Mouse (Mus musculus): ENCODE results near the gene Pabpn1l. TPM values are rescaled to one million over a fixed set of nuclear protein-coding genes. Genes with fewer than 3 reads are reported as not detected.
A peak's percentile ranks its signal among the peaks of the same experiment; 100 is the strongest.

Pabpn1l gene
- polyA plus RNA-seq, 1 experiment, result 0.13 TPM

- no peak for DNase-seq (ENCODE audit: low read depth in 1 of 2, low spot score in 2 of 2)
- TF ChIP-seq POLR2A (IDR thresholded peaks at IDR 0.05; ENCODE audit: low read depth, low read length) (no peak), CTCF (IDR thresholded peaks at IDR 0.05; ENCODE audit: extremely low read depth, insufficient read depth, insufficient read length, insufficient replicate concordance) (no peak)
- Histone ChIP-seq H3K36me3 (ENCODE audit: control insufficient read depth, insufficient read depth, low read length) (peaks cover 2% of the 10 kb centered on the region; the same call in 1 of the 2 replicates), H3K4me1 (ENCODE audit: control insufficient read depth, insufficient read depth, insufficient read length) (no peaks in the 10 kb centered on the region), H3K27ac (ENCODE audit: insufficient read depth, low read length) (no peak overlapping the region), H3K27me3 (ENCODE audit: control insufficient read depth, insufficient read depth, low read length) (no peaks in the 10 kb centered on the region), H3K4me3 (ENCODE audit: extremely low read depth, insufficient read depth, insufficient read length) (no peak overlapping the region)
- 89% methylated on average over 9 of the region's 9 CpGs for WGBS
Observed at GRCm38 (mm10) chr8:122584981-122585380, 37.6 kb downstream of the Pabpn1l start.

DNA sequence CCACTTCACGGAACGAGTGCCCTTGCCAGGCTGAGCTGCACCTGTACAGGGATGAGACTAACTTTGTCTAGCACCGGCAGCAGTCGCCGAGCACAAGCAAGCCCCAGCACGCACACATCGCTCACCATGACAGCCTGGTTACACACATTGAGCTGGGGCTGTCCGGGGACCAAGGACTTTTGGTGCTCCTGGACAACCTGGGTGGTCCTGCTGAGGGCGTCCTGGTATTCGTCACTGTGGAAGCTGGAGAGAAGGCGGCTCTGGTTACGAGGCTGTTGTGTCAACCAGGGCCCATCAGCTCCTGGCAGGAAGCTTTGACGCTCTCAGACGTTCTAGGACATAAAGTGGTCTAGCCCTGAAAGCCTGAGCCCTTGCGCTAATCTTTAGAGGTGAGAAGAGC is 41.6 kb downstream of the Pabpn1l start:
- H3K4me1 ChIP-seq (ENCODE audit: control insufficient read depth, insufficient read depth, insufficient read length), result peaks cover 3% of the 10 kb centered on the region; the same call in 1 of the 2 replicates
- no peak overlapping the region for H3K27ac ChIP-seq (ENCODE audit: insufficient read depth, low read length)
- TF ChIP-seq POLR2A (IDR thresholded peaks at IDR 0.05; ENCODE audit: low read depth, low read length), result no peak
- TF ChIP-seq CTCF (IDR thresholded peaks at IDR 0.05; ENCODE audit: extremely low read depth, insufficient read depth, insufficient read length, insufficient replicate concordance), result no peak
- no peak for DNase-seq (ENCODE audit: low read depth in 1 of 2, low spot score in 2 of 2)
- WGBS, result 94% methylated on average over 14 of the region's 15 CpGs
- no peaks in the 10 kb centered on the region for H3K27me3 ChIP-seq (ENCODE audit: control insufficient read depth, insufficient read depth, low read length)
- H3K4me3 ChIP-seq (ENCODE audit: extremely low read depth, insufficient read depth, insufficient read length), result no peak overlapping the region
- H3K36me3 ChIP-seq (ENCODE audit: control insufficient read depth, insufficient read depth, low read length), result peaks cover 3% of the 10 kb centered on the region; the same call in 1 of the 2 replicates

- no peak for TF ChIP-seq POLR2A (IDR thresholded peaks at IDR 0.05; ENCODE audit: low read depth, low read length)
- no peak for TF ChIP-seq CTCF (IDR thresholded peaks at IDR 0.05; ENCODE audit: extremely low read depth, insufficient read depth, insufficient read length, insufficient replicate concordance)
- H3K4me3 ChIP-seq (ENCODE audit: extremely low read depth, insufficient read depth, insufficient read length), result no peak overlapping the region
Observed at GRCm38 (mm10) chr8:122579196-122579595, 43.3 kb downstream of the Pabpn1l start.

GRCm38 (mm10) chr8:122577116-122577515 is 45.4 kb downstream of the Pabpn1l start:
- peaks cover 7% of the 10 kb centered on the region for H3K36me3 ChIP-seq (ENCODE audit: control insufficient read depth, insufficient read depth, low read length)
- H3K4me3 ChIP-seq (ENCODE audit: extremely low read depth, insufficient read depth, insufficient read length), result no peak overlapping the region
- WGBS, result 75% methylated on average over 10 of the region's 10 CpGs
- DNase-seq (ENCODE audit: low read depth in 1 of 2, low spot score in 2 of 2), result no peak
- no peaks in the 10 kb centered on the region for H3K27me3 ChIP-seq (ENCODE audit: control insufficient read depth, insufficient read depth, low read length)
- TF ChIP-seq CTCF (IDR thresholded peaks at IDR 0.05; ENCODE audit: extremely low read depth, insufficient read depth, insufficient read length, insufficient replicate concordance) (no peak), POLR2A (IDR thresholded peaks at IDR 0.05; ENCODE audit: low read depth, low read length) (no peak)
- H3K27ac ChIP-seq (ENCODE audit: insufficient read depth, low read length), result no peak overlapping the region
- peaks cover 11% of the 10 kb centered on the region; the same call in 1 of the 2 replicates for H3K4me1 ChIP-seq (ENCODE audit: control insufficient read depth, insufficient read depth, insufficient read length)

More at GRCm38 (mm10) chr8:122579196-122579595, 43.3 kb downstream of the Pabpn1l start:
- Histone ChIP-seq H3K4me1 (ENCODE audit: control insufficient read depth, insufficient read depth, insufficient read length) (peaks cover 11% of the 10 kb centered on the region; the same call in 1 of the 2 replicates), H3K27ac (ENCODE audit: insufficient read depth, low read length) (no peak overlapping the region), H3K36me3 (ENCODE audit: control insufficient read depth, insufficient read depth, low read length) (0 out of 2 replicates have a peak, but pooled peaks cover 1% of the 10 kb centered on the region), H3K27me3 (ENCODE audit: control insufficient read depth, insufficient read depth, low read length) (no peaks in the 10 kb centered on the region)
- no peak for DNase-seq (ENCODE audit: low read depth in 1 of 2, low spot score in 2 of 2)
- WGBS, result 77% methylated on average over 7 of the region's 7 CpGs

GRCm38 (mm10) chr8:122576648-122577022 is 45.9 kb downstream of the Pabpn1l start, which contains the start of gene Aprt:
TSS of gene Aprt (minus strand) at chr8:122576909.
- TF ChIP-seq POLR2A (IDR thresholded peaks at IDR 0.05; ENCODE audit: low read depth, low read length), result peak; percentile 52
- TF ChIP-seq CTCF (IDR thresholded peaks at IDR 0.05; ENCODE audit: extremely low read depth, insufficient read depth, insufficient read length, insufficient replicate concordance), result no peak
- Histone ChIP-seq H3K36me3 (ENCODE audit: control insufficient read depth, insufficient read depth, low read length) (peaks cover 11% of the 10 kb centered on the region), H3K4me1 (ENCODE audit: control insufficient read depth, insufficient read depth, insufficient read length) (peaks cover 11% of the 10 kb centered on the region; the same call in 1 of the 2 replicates), H3K27ac (ENCODE audit: insufficient read depth, low read length) (peak within 1 kb of the TSS; percentile 23; the same call in 1 of the 2 replicates), H3K27me3 (ENCODE audit: control insufficient read depth, insufficient read depth, low read length) (no peaks in the 10 kb centered on the region), H3K4me3 (ENCODE audit: extremely low read depth, insufficient read depth, insufficient read length) (peak within 1 kb of the TSS; percentile 79)
- WGBS, result 1% methylated on average over 39 of the region's 39 CpGs
- DNase-seq (ENCODE audit: low read depth in 1 of 2, low spot score in 2 of 2), result peak; percentile 84 to 96

DNA sequence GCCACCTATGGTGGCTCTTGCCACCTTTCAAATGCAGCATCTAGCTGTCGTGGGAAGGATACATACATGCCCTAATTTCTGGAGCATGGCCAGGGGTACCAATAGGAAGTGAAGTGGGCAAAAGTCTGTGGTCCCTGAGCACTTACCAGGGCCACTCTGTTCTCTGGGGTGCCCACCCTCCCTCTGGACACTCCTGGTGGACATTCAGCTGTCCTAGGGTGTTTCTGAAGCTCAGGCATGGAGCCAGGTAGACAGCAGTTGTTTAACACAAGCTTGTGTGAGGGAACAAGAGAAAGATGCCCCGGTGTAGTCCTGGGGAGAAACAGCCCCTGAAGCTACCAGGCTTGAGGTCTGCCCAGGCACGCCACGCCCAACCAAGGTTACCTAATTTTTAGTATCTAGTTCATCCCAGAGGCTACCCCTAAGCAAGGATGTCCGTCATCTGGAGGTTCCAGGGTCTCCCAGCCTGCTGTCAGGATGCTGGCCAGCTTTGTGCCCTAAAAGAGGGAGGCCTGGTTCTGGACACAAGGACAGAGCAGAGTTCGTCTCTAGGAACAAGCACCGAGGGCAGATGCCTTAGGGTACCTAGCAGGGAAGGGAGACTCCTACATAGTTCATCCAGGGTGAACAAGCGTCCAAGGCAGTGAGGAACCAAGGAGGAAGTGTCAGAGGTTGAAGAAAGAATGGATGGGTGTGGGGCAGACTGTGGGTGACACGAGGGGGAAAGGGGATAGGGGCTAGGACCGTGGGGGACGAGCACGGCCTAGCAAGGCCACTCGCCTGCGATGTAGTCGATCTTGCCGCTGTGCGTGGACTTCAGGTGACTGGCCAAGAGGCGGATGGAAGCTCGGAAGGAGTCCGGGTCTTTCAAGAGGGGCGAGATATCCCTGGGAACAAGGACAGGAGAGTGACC is 46.5 kb downstream of the Pabpn1l start:
- Histone ChIP-seq H3K36me3 (ENCODE audit: control insufficient read depth, insufficient read depth, low read length) (peaks cover 18% of the 10 kb centered on the region), H3K27me3 (ENCODE audit: control insufficient read depth, insufficient read depth, low read length) (no peaks in the 10 kb centered on the region), H3K27ac (ENCODE audit: insufficient read depth, low read length) (peak overlapping the region; percentile 23; the same call in 1 of the 2 replicates), H3K4me3 (ENCODE audit: extremely low read depth, insufficient read depth, insufficient read length) (peak overlapping the region; percentile 79), H3K4me1 (ENCODE audit: control insufficient read depth, insufficient read depth, insufficient read length) (peaks cover 11% of the 10 kb centered on the region; the same call in 1 of the 2 replicates)
- 13% methylated on average over 21 of the region's 21 CpGs for WGBS
- no peak for DNase-seq (ENCODE audit: low read depth in 1 of 2, low spot score in 2 of 2)
- TF ChIP-seq CTCF (IDR thresholded peaks at IDR 0.05; ENCODE audit: extremely low read depth, insufficient read depth, insufficient read length, insufficient replicate concordance) (no peak), POLR2A (IDR thresholded peaks at IDR 0.05; ENCODE audit: low read depth, low read length) (no peak)

Data from spleen, adult 2 months (tissue).